Mouse (Mus musculus): ENCODE measurements around the gene Ctf1. TPM values are rescaled to one million over a fixed set of nuclear protein-coding genes. Genes with fewer than 3 reads are reported as not detected.

The Ctf1 gene
- polyA plus RNA-seq, 1 experiment from 2014 or later = 14.0 TPM

DNA sequence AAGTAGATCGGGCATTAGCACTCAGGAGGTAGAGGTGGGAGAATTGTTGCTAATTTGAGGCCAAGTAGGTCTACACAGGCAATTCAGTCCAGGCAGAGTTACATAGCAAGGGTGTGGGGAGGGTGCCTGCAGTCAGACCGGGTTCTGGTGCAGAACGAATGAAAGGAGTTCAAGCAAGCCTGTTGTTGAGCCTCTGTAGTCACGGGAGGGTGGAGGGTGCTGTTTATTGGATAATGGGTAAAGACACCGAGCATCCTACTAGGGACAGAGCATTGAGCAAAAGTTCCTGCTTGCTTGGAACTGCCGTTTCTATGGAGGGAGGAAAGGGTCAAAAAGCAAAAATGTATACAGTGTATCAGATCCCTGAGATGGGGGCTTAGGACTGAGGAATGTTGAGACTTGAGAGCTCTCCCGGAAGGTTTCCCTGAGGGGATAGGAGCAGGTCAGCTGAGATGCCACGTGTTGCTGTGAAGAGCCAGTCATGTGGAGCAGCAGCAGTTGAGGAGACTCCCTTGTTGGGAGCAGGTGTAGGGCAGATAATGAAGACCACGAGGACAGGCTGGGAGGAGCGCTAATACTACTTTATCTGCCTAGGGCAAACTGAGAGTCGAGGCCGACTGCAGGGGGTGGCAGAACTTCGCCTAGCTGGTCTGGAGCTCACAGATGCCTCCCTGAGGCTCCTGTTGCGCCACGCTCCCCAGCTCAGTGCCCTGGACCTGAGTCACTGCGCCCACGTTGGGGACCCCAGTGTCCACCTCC lies 54.5 kb downstream of the Ctf1 start:
- no peaks in the 10 kb centered on the region for H3K27me3 ChIP-seq (replicated peaks; ENCODE audit: control insufficient read depth, insufficient read depth, low read length)
- peaks cover 10% of the 10 kb centered on the region for H3K4me1 ChIP-seq (replicated peaks; ENCODE audit: control insufficient read depth, insufficient read depth, low read length)
- H3K9ac ChIP-seq (ENCODE audit: low read length) = no peak overlapping the region
- DNase-seq (ENCODE audit: low spot score) (no peak), ATAC-seq (replicated peaks; ENCODE audit: low FRiP score, low TSS enrichment, low read depth) (no peak)
- H3K9me3 ChIP-seq (ENCODE audit: control insufficient read depth, low read length) = no peaks in the 10 kb centered on the region
- no peak overlapping the region for H3K4me3 ChIP-seq (ENCODE audit: low read depth, low read length)
- no peak overlapping the region for H3K27ac ChIP-seq (ENCODE audit: low read depth)
- peaks cover 57% of the 10 kb centered on the region for H3K36me3 ChIP-seq (ENCODE audit: control insufficient read depth, insufficient read depth, low read length)
- 77% methylated on average over 17 of the region's 17 CpGs for WGBS
- no peak overlapping the region for H3K4me2 ChIP-seq (ENCODE audit: low read length)

MicroRNAs encoded within 50 kb of the gene (microRNA counts, 519-probe panel; counts per million panel counts)
- microRNA mmu-miR-762 = not detected

Small RNA genes within 50 kb of the gene (microRNA-seq; reads per million reads assigned to microRNA genes)
- gene Mir762 = not detected

Other genes with a start within 250 kb of the Ctf1 start
- gene Fbrs, start 233.5 kb upstream of the Ctf1 start, polyA plus RNA-seq (2014; fragmentation: Nextera tagmentation; extraction: Ambion mirVana) = 11.4 and 13.9 TPM in 2 replicates
- 49.4 and 51.8 TPM in 2 replicates for gene Srcap, start 200.8 kb upstream of the Ctf1 start, polyA plus RNA-seq (2014; fragmentation: Nextera tagmentation; extraction: Ambion mirVana)
- 18.8 and 19.8 TPM in 2 replicates for gene Gm42715, start 193.2 kb upstream of the Ctf1 start, polyA plus RNA-seq (2014; fragmentation: Nextera tagmentation; extraction: Ambion mirVana)
- gene Tmem265, start 151.3 kb upstream of the Ctf1 start, polyA plus RNA-seq (2014; fragmentation: Nextera tagmentation; extraction: Ambion mirVana) = 7.5 and 8.1 TPM in 2 replicates
- 42.0 and 49.4 TPM in 2 replicates for gene Phkg2, start 139.4 kb upstream of the Ctf1 start, polyA plus RNA-seq (2014; fragmentation: Nextera tagmentation; extraction: Ambion mirVana)
- gene Ccdc189, start 124.1 kb upstream of the Ctf1 start, polyA plus RNA-seq (2014; fragmentation: Nextera tagmentation; extraction: Ambion mirVana) = 6.9 and 7.7 TPM in 2 replicates
- gene Rnf40, start 124.0 kb upstream of the Ctf1 start, polyA plus RNA-seq (2014; fragmentation: Nextera tagmentation; extraction: Ambion mirVana) = 36.3 and 38.8 TPM in 2 replicates
- 12.9 and 16.7 TPM in 2 replicates for gene Zfp629, start 96.9 kb upstream of the Ctf1 start, polyA plus RNA-seq (2014; fragmentation: Nextera tagmentation; extraction: Ambion mirVana)
- gene Bcl7c, start 3.8 kb upstream of the Ctf1 start, polyA plus RNA-seq (2014; fragmentation: Nextera tagmentation; extraction: Ambion mirVana) = 50.3 and 56.4 TPM in 2 replicates
- 0.27 and 0.30 TPM in 2 replicates for gene Ctf2, start 19.4 kb downstream of the Ctf1 start, polyA plus RNA-seq (2014; fragmentation: Nextera tagmentation; extraction: Ambion mirVana)
- 3.3 and 4.2 TPM in 2 replicates for gene Fbxl19, start 31.8 kb downstream of the Ctf1 start, polyA plus RNA-seq (2014; fragmentation: Nextera tagmentation; extraction: Ambion mirVana)
- gene Orai3, start 57.1 kb downstream of the Ctf1 start, polyA plus RNA-seq (2014; fragmentation: Nextera tagmentation; extraction: Ambion mirVana) = 17.1 and 21.9 TPM in 2 replicates
- gene Setd1a, start 63.9 kb downstream of the Ctf1 start, polyA plus RNA-seq (2014; fragmentation: Nextera tagmentation; extraction: Ambion mirVana) = 25.0 and 25.6 TPM in 2 replicates
- 0.43 TPM in 1 of 2 replicates, not detected in the other for gene Gm49388, start 72.9 kb downstream of the Ctf1 start, polyA plus RNA-seq (2014; fragmentation: Nextera tagmentation; extraction: Ambion mirVana)
- 21.6 and 22.0 TPM in 2 replicates for gene Hsd3b7, start 87.9 kb downstream of the Ctf1 start, polyA plus RNA-seq (2014; fragmentation: Nextera tagmentation; extraction: Ambion mirVana)
- 21.7 and 28.1 TPM in 2 replicates for gene Stx4a, start 111.6 kb downstream of the Ctf1 start, polyA plus RNA-seq (2014; fragmentation: Nextera tagmentation; extraction: Ambion mirVana)
- gene Stx1b, start 111.8 kb downstream of the Ctf1 start, polyA plus RNA-seq (2014; fragmentation: Nextera tagmentation; extraction: Ambion mirVana) = 4.9 and 6.1 TPM in 2 replicates
- 15.0 and 16.3 TPM in 2 replicates for gene Zfp646, start 163.5 kb downstream of the Ctf1 start, polyA plus RNA-seq (2014; fragmentation: Nextera tagmentation; extraction: Ambion mirVana)
- 15.7 and 17.2 TPM in 2 replicates for gene Zfp668, start 164.1 kb downstream of the Ctf1 start, polyA plus RNA-seq (2014; fragmentation: Nextera tagmentation; extraction: Ambion mirVana)
- 0.63 and 0.64 TPM in 2 replicates for gene Prss53, start 178.2 kb downstream of the Ctf1 start, polyA plus RNA-seq (2014; fragmentation: Nextera tagmentation; extraction: Ambion mirVana)
- not detected in 2 replicates for gene Gm21974, start 182.7 kb downstream of the Ctf1 start, polyA plus RNA-seq (2014; fragmentation: Nextera tagmentation; extraction: Ambion mirVana)
- gene Vkorc1, start 182.9 kb downstream of the Ctf1 start, polyA plus RNA-seq (2014; fragmentation: Nextera tagmentation; extraction: Ambion mirVana) = 157 and 174 TPM in 2 replicates
- 188 and 189 TPM in 2 replicates for gene Bckdk, start 191.3 kb downstream of the Ctf1 start, polyA plus RNA-seq (2014; fragmentation: Nextera tagmentation; extraction: Ambion mirVana)
- gene Kat8, start 199.8 kb downstream of the Ctf1 start, polyA plus RNA-seq (2014; fragmentation: Nextera tagmentation; extraction: Ambion mirVana) = 37.9 and 41.9 TPM in 2 replicates
- 39.8 and 41.6 TPM in 2 replicates for gene Prss8, start 217.4 kb downstream of the Ctf1 start, polyA plus RNA-seq (2014; fragmentation: Nextera tagmentation; extraction: Ambion mirVana)
- gene Prss36, start 234.0 kb downstream of the Ctf1 start, polyA plus RNA-seq (2014; fragmentation: Nextera tagmentation; extraction: Ambion mirVana) = 8.6 and 11.0 TPM in 2 replicates

Data from intestine, embryonic 14.5 days (tissue).